10 mouse cellular contexts compared by ENCODE assay signal in genomic region chr5:30270571-30271190, GRCm38 (mm10). TPM values are rescaled to one million over a fixed set of nuclear protein-coding genes. Genes with fewer than 3 reads are reported as not detected.
DNase-seq lines count a peak whose midpoint lies in the region; ATAC-seq lines count a peak whose summit lies in the region.
"Had no signal": no experiment of that assay in that cellular context is flagged by ENCODE, and none has a peak within 500 bp of the region (broad histone marks: within the 10 kb centered on the region; RNA-seq: fewer than 3 reads in every experiment).

No protein-coding gene starts in this region.

- ATAC-seq in kidney, embryonic 14.5 days (ENCODE audit: low FRiP score, low TSS enrichment) = no peak

- no peak overlapping the region for H3K4me3 ChIP-seq in kidney, embryonic 14.5 days (ENCODE audit: low read length)
- H3K4me3 ChIP-seq: myocyte had no signal

- H3K27ac ChIP-seq in kidney, embryonic 14.5 days (ENCODE audit: low read depth, low read length) = no peak overlapping the region

- peaks cover 22% of the 10 kb centered on the region for H3K36me3 ChIP-seq in kidney, embryonic 14.5 days (ENCODE audit: control insufficient read depth, insufficient read depth, low read length)

- no peak overlapping the region for H3K4me2 ChIP-seq in kidney, embryonic 14.5 days (replicated peaks; ENCODE audit: low read depth, low read length)

- no peaks in the 10 kb centered on the region for H3K9me3 ChIP-seq in kidney, embryonic 14.5 days (ENCODE audit: control insufficient read depth, low read length)

- peak; percentile 35 for DNase-seq in kidney, postnatal 14 days
- peak; percentile 58 to 84 for DNase-seq in frontal cortex, postnatal 36 days (ENCODE audit: low spot score in 2 of 2)
- peak; percentile 72 to 85 for DNase-seq in layer of hippocampus, adult 8-10 months (ENCODE audit: low spot score in 2 of 2)
- DNase-seq in right cerebral cortex, postnatal 10 days (ENCODE audit: low spot score in 2 of 2) = peak; percentile 77 to 89
- DNase-seq in cerebellum, postnatal 4 days (ENCODE audit: low spot score in 2 of 2) = no peak
- no peak for DNase-seq in yolk sac, embryonic 10.5 days (ENCODE audit: low spot score)
- DNase-seq in urinary bladder, adult 2 months (ENCODE audit: low spot score) = no peak

- H3K4me1 ChIP-seq in kidney, embryonic 14.5 days (ENCODE audit: control insufficient read depth, insufficient read depth, low read length) = no peaks in the 10 kb centered on the region

- H3K27me3 ChIP-seq in kidney, embryonic 14.5 days (ENCODE audit: control insufficient read depth, insufficient read depth, low read length) = no peaks in the 10 kb centered on the region

- H3K9ac ChIP-seq in kidney, embryonic 14.5 days (ENCODE audit: low read depth, low read length) = no peak overlapping the region

- WGBS in kidney, embryonic 14.5 days = 74% methylated on average over 11 of the region's 11 CpGs

RNA-seq across cellular contexts. Expression of gene Drc1, which starts 10.5 kb away (rescaled TPM):
- polyA plus RNA-seq in kidney, embryonic 14.5 days (2014; fragmentation: Nextera tagmentation; extraction: Ambion mirVana) = 0.23 and 0.24 TPM in 2 replicates
- 10 to 100 TPM in 3 of 4 experiments, 1 to 10 TPM in 1; 9.7 to 13.9 (median 11.4) TPM for total RNA-seq in layer of hippocampus, adult 8-10 months (2022)
- 0.04 TPM in 1 of 2 replicates, not detected in the other for polyA plus RNA-seq in urinary bladder, adult 2 months (2012; rRNA removed)
- polyA plus RNA-seq: heart, embryonic 14.5 days had no signal

RNA-seq across cellular contexts. Expression of gene Selenoi, which starts 38.3 kb away (rescaled TPM):
- polyA plus RNA-seq in kidney, embryonic 14.5 days (2014; fragmentation: Nextera tagmentation; extraction: Ambion mirVana) = 16.9 and 19.1 TPM in 2 replicates
- 10 to 100 TPM; 39.2 to 50.7 (median 43.3) TPM for total RNA-seq in layer of hippocampus, adult 8-10 months (2022)
- 19.0 and 19.4 TPM in 2 replicates for polyA plus RNA-seq in urinary bladder, adult 2 months (2012; rRNA removed)

Comparison
In these comparisons a context has a peak if more than half of its experiments do, and no peak if none do; other contexts are left out.
1. DNase-seq: peak in kidney, postnatal 14 days (single experiment), frontal cortex, postnatal 36 days (2 of 2), layer of hippocampus, adult 8-10 months (2 of 2) and right cerebral cortex, postnatal 10 days (2 of 2); none in cerebellum, postnatal 4 days (0 of 2), yolk sac, embryonic 10.5 days (single experiment) and urinary bladder, adult 2 months (single experiment).